Mouse (Mus musculus): ENCODE results near the gene Sept9.

GRCm38 (mm10) chr11:117276946-117277345 is 77.5 kb downstream of the Sept9 start:
- TF ChIP-seq EP300 (IDR thresholded peaks at IDR 0.05): no peak
- no peak for TF ChIP-seq CTCF (IDR thresholded peaks at IDR 0.05)
